Mouse (Mus musculus) thymus, postnatal 36 days (tissue): ENCODE measurements around the gene Gm9495.
"Not testable (repeated sequence)": the region's sequence is repeated elsewhere in the genome, so short reads cannot be mapped to it uniquely, and the experiment has no call there.

Experiments used
- DNase-seq, 2 experiments: peaks; one replicate each; pipeline ENCODE4 v3.0.0; 2022; ENCODE audit warnings: mixed read lengths in 2 of 2

Gm9495 gene

DNA sequence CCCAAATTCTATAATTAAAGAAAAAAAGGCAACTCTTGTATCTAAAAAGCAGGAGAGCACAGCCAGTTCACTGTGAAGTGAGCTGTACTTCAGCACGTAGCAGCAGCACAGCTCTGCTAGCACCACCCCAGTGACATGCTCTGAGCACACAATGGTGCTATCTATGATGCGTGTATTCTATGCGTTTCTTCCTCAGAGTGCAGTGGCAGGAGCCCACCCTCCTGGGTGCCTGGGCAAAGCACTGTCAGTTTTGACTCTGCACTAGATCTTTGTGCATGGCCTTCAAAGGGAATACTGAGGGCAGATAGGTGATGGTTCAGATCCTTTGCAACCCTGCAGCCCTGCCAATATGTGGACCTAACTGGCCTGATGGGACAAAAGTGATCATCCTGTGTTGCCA lies at the start of gene Gm9495:
Gene Gm9495, minus strand, starts transcription at position 101 of the 400 bp plus-strand sequence.
- DNase-seq, result not testable (repeated sequence)

DNA sequence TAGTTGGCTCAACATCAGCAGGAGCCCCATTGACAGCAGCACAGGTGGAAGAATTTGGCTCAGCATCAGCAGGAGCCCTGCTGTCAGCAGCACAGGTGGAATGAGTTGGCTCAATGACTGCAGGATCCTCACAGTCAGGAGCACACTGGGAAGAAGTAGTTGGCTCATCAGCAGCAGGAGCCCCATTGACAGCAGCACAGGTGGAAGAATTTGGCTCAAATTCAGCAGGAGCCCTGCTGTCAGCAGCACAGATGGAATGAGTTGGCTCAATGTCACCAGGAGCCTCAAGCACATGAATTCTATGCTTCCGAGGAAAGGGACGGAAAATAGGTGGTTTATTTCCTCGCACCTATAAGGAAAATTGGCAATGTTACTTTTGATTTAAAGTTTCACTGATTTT lies 21.6 kb upstream of the Gm9495 start:
- not testable (repeated sequence) for DNase-seq

DNA sequence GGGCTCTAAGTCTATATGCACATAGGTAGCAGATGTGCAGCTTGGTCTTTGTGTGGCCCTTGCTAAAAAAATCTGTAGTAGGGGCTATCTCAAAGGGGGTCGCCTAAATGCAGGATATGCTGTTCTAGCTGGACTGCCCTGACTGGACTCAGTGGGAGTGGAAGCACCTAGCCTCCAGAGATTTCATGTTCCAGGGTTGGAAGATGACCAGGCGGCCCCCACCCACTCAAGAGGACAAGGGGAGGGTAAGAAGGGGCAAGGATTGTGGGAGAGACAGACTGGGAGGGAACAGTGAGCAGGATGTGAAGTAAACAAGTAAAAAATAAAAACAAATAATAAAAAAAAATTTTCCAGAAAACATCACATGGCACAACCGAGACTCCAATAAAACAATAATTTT lies 33.3 kb downstream of the Gm9495 start:
- not testable (repeated sequence) for DNase-seq

DNA sequence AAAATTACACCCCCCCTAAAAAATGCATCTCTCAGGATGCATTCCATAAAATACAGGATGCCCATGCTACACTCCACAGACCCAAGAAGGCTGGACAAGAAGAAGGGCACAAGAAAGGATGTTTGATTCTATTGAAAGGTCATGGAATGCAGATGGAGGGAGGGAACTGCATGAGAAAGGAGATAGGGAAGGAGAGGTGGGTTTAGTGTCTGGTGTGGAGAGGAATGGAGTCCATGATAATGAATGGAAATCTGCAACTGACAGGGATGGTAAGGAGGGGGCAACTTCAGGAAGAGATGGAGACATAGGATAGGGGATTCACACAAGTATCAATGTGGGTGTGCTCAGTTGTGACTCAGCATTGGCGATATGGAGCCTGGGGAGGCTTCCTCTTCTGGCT lies 39.0 kb downstream of the Gm9495 start:
- no peak for DNase-seq

DNA sequence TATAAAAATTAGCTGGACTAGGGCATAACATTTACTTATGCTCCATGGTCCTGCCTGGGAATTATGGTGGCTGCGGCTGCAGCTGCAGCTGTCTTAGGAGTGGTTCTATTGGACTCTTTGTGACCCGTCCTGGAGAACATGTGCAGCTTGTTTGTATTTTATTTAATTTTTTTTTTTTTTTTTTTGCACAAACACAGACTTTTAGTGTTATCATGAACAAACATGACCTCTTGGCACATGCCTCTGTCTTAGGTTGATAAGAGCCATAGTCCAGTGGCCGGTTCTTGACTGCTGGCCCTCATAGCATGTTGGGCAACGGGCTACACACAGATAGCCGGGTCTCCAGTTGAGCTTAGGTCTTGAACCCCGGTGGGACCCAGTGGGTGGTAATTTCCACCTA lies 48.6 kb downstream of the Gm9495 start:
- no peak for DNase-seq

DNA sequence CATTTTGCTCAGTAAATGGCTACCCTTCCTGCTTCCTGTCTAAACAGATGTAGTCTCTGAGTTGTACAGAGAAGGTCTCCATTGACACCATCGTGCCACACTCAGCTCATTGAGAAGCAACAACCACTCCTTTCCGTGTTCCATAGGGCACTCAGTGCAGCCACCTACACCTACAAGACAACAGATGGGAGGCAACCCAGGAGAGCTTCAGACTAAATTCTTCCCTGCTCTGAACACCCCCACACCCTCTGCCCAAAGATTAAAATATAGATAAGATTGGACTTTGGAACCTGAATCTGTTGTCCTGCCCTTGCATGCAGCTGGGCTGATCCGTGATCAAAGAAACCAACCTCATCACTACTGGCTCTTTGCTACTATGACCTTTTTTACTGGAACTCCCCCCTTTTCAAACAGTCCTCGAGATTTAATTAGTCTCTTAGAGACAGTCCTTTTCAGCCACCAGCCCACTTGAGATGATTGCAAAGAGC lies 53.4 kb downstream of the Gm9495 start:
- no peak for DNase-seq

DNA sequence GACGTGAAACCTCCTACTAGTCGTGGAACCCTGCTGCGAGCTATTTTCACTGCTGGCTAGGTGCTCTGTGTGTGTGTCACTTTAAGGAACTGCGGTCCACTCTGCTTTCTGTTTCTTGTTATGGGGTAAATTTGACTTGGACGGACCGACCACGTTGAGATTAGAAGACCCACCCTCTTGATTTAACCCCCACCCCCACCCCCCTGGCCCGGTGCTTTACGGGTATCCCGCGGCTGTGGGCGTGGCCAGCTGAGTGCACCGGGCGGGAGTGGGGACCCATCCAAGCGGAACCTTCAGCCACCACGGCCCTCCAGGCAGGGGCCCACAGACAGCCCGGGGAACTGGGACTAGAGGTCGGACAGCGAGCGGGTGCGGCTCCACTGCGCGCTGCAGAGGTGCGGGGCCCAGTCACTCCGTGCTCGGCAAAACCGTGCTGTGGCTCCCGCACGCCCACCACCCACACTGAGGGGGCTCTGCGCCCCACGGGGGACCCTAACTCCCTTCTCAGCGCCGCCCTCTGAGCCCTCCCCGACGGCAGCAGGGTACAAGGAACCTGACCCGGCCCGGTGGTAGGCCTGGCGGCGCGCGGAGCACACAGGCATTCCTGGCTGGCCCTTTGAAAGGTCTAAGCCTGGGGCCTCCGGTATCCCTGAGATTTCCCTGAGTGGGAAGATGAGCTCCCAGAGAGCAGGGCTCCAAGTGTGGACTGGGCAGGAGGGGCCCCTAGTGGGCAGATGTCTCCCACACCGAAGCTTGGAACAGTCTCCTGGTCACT lies 54.0 kb downstream of the Gm9495 start:
- DNase-seq, result peak; percentile 24 to 25

DNA sequence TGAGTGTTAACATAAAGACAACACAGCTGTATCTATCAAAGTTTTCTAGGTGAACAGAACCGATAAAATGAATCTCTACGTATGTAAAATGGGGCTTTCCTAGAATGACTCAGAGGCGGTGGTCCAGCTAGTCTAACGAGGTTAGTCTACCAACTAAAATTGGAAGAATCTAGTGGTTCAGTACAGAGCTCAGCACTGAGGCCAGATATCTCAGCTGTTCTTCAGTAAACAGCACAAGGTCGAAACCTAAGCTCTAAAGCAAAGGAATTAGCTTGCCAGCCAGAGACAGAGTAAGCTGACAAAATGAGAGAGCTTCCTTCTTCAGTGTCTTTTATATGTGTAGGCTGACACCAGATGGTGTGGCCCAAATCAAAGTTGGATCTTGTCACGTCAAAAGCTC lies 57.2 kb downstream of the Gm9495 start:
- DNase-seq, result no peak

DNA sequence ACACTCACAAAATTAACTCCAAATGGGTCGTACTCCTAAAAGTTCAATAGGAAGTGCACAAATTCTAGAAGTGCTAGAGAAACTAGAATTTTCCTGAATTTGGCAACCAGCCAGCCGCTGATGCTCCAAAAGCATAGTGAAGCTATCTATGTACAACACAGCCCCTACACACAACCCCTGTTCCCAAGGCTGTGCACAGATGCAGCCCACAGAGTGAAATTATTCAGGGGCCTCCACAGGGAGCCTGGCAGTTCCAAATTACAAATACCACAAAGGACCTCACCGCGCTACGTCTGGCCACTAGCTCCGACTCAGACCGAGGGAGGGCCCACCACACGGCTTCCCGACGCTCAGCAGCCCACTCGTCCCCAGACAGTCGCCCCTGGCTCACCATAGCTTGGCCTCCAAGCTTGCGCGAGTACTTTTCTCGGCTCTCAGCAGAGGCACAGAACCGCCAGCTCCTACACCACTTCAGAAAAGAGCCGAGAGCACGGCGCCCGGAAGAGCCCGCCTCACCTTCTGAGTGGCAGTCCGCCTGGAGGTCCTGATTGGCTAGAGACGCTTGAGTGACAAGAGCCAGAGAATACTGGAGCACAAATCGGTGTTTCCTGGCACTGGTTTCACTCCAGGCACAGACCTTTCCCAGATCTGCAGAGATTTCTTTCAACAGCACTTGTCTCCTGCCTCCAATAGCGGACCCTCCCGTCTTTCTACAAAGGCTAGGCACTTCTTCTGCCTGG lies 58.1 kb downstream of the Gm9495 start:
- peak; percentile 83 to 88 for DNase-seq

DNA sequence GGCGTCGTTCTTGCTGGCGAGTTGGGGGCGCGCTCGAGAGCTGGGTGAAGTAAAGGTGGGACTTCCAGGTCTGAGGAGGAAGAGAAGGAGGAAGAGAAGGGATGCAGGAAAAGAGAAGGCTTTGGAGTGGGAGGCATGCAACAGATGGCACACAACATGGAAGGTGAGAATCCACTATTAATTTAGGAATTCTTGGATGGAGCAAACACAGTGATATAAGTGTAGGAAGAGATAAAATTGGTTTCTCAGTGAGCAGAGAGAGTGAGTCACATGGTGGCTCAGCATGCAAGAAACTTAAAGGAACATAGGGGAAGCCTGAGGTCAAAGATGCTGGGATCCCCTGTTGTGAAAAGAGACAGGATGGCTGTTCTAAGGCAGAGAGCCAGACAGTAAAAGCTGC lies 69.0 kb downstream of the Gm9495 start:
- DNase-seq, result no peak
